Mouse (Mus musculus) E14TG2a.4 (cell line): ENCODE data around the gene Gm17660.

Source experiments
- CTCF ChIP-seq: conservative IDR thresholded peaks from 2 replicates; pipeline ENCODE4 v1.5.1; 2014; ENCODE audit warnings: low read length
- POU5F1 ChIP-seq: IDR thresholded peaks from 2 replicates; pipeline ENCODE4 v1.6.1; 2014; ENCODE audit warnings: low read length, borderline replicate concordance

GRCm38 (mm10) chr5:104096078-104096938 lies 18.9 kb upstream of the Gm17660 start:
- TF ChIP-seq CTCF (no peak), POU5F1 (no peak)
